Mouse (Mus musculus): ENCODE measurements around the gene Gabpb1. TPM values are rescaled to one million over a fixed set of nuclear protein-coding genes. Genes with fewer than 3 reads are reported as not detected.
A peak's percentile ranks its signal among the peaks of the same experiment; 100 is the strongest.

The Gabpb1 gene
- polyA plus RNA-seq, 1 experiment from 2014 or later = 28.5 TPM

GRCm38 (mm10) chr2:126675169-126676121 lies 692 bp downstream of the Gabpb1 start:
- DNase-seq = peak; percentile 80
- Histone ChIP-seq H3K4me2 (peak overlapping the region; percentile 87), H3K36me3 (no peaks in the 10 kb centered on the region; the same call in 1 of the 2 replicates), H3K27me3 (no peaks in the 10 kb centered on the region), H3K9me3 (replicated peaks) (no peaks in the 10 kb centered on the region), H3K4me1 (replicated peaks) (peaks cover 40% of the 10 kb centered on the region), H3K9ac (peak overlapping the region; percentile 98), H3K4me3 (replicated peaks) (peak overlapping the region; percentile 98), H3K27ac (peak overlapping the region; percentile 95)
- peak; percentile 84 for ATAC-seq (ENCODE audit: low read depth)
- WGBS (ENCODE audit: insufficient replicate concordance) = under 1% methylated on average over 99 of the region's 99 CpGs

DNA sequence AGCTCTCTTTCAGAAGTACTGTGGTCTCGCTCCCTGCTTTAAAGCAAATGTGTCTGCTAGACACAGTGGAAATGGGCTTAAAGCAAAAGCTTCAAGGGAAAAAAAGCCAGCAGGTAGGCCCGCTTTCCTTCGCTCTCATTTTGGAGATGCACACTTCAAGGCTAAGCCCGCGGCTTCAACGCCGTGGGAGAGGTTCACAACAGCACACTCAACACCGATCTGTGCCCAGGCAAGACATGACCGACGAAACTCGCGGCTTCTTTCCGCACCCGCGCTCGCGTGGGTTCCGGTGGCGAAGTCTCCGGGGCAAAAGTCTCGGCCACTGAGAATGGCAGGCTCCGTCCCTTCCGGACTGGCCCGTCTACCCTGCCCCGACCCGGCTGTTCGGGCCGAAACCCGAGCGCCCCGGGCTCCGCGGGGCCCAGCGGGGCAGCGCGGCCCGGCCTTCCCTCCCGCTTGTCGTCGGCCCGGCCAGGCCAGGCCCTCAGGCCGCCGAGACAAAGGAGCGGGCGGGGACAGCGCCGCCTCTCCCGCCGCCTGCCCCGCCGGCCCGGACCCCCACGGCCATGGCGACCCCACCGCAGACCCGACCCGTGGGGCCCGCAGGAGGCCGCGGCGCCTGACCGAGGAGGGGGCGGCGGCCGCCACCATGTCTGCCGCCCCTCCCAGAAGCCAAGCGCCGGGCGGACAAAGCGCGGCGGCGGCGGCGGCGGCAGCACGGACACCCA lies 1.5 kb downstream of the Gabpb1 start:
- ATAC-seq (ENCODE audit: low read depth) (peak; percentile 66), DNase-seq (peak; percentile 49)
- WGBS (ENCODE audit: insufficient replicate concordance) = under 1% methylated on average over 74 of the region's 77 CpGs
- Histone ChIP-seq H3K4me1 (replicated peaks) (peaks cover 40% of the 10 kb centered on the region), H3K4me3 (replicated peaks) (peak overlapping the region; percentile 98), H3K4me2 (peak overlapping the region; percentile 87), H3K9me3 (replicated peaks) (no peaks in the 10 kb centered on the region), H3K27me3 (no peaks in the 10 kb centered on the region), H3K27ac (peak overlapping the region; percentile 95), H3K36me3 (no peaks in the 10 kb centered on the region; the same call in 1 of the 2 replicates), H3K9ac (peak overlapping the region; percentile 98)

GRCm38 (mm10) chr2:126673317-126674242 lies 2.6 kb downstream of the Gabpb1 start:
- H3K36me3 ChIP-seq = no peaks in the 10 kb centered on the region
- ATAC-seq (ENCODE audit: low read depth) = no peak
- H3K4me3 ChIP-seq (replicated peaks) = peak overlapping the region; percentile 98
- DNase-seq = no peak
- WGBS (ENCODE audit: insufficient replicate concordance) = 23% methylated on average over 13 of the region's 13 CpGs
- no peaks in the 10 kb centered on the region for H3K9me3 ChIP-seq (replicated peaks)
- H3K27me3 ChIP-seq = no peaks in the 10 kb centered on the region
- H3K9ac ChIP-seq = peak overlapping the region; percentile 98
- peaks cover 43% of the 10 kb centered on the region for H3K4me1 ChIP-seq (replicated peaks)
- H3K4me2 ChIP-seq = peak overlapping the region; percentile 87
- H3K27ac ChIP-seq = peak overlapping the region; percentile 95

DNA sequence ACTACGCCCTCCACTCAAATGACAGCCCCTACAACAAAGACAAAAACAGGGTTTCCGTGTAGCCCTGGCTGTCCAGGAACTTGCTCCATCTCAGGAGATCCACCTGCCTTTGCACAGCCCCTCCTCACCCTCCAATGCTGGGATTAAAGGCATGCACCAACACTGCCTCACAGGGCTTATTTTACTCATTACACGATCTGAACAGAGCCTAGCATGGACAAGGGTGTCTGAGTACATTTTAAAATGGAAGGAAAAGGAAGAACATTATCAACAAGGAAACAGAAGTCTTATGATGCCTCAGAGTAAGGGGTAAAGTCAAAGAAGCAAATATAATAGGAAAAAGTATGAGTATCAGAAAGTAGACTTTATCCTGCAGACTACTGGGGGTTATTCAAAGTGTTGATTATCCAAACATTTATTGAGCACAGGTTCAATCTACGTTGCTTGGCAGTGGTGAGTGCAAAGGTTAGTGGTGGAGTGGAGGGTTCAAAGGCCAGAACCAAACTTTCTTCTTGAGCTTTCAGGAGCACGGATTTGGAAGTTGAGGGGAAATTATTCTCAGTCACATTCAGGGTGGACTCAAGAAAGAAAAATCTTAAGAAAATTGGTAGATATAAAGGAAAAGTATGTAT lies 7.4 kb downstream of the Gabpb1 start:
- ATAC-seq (ENCODE audit: low read depth) = no peak
- WGBS (ENCODE audit: insufficient replicate concordance) = 72% methylated on average over 5 of the region's 5 CpGs

GRCm38 (mm10) chr2:126665984-126666383 lies 10.2 kb downstream of the Gabpb1 start:
- no peak overlapping the region for H3K27ac ChIP-seq
- H3K4me3 ChIP-seq (replicated peaks) = no peak overlapping the region
- no peak overlapping the region for H3K4me2 ChIP-seq
- DNase-seq (no peak), ATAC-seq (ENCODE audit: low read depth) (no peak)
- H3K27me3 ChIP-seq = no peaks in the 10 kb centered on the region
- H3K4me1 ChIP-seq (replicated peaks) = peaks cover 15% of the 10 kb centered on the region
- no peaks in the 10 kb centered on the region for H3K36me3 ChIP-seq
- no peak overlapping the region for H3K9ac ChIP-seq
- H3K9me3 ChIP-seq (replicated peaks) = no peaks in the 10 kb centered on the region
- 62% methylated on average over 3 of the region's 3 CpGs for WGBS (ENCODE audit: insufficient replicate concordance)

More for the DNA sequence above, 7.4 kb downstream of the Gabpb1 start:
- Histone ChIP-seq H3K9me3 (replicated peaks) (no peaks in the 10 kb centered on the region), H3K9ac (no peak overlapping the region), H3K4me2 (no peak overlapping the region), H3K4me3 (replicated peaks) (no peak overlapping the region), H3K27ac (no peak overlapping the region), H3K36me3 (no peaks in the 10 kb centered on the region), H3K27me3 (no peaks in the 10 kb centered on the region), H3K4me1 (replicated peaks) (peaks cover 34% of the 10 kb centered on the region)
- no peak for DNase-seq

- no peak for ATAC-seq (ENCODE audit: low read depth)
- no peak overlapping the region for H3K4me3 ChIP-seq (replicated peaks)
- peaks cover 11% of the 10 kb centered on the region; the same call in 1 of the 2 replicates for H3K4me1 ChIP-seq (replicated peaks)
- H3K9me3 ChIP-seq (replicated peaks) = no peaks in the 10 kb centered on the region
- 38% methylated on average over 4 of the region's 4 CpGs for WGBS (ENCODE audit: insufficient replicate concordance)
- no peak for DNase-seq
- H3K9ac ChIP-seq = no peak overlapping the region
- H3K36me3 ChIP-seq = no peaks in the 10 kb centered on the region
- H3K27me3 ChIP-seq = no peaks in the 10 kb centered on the region
- no peak overlapping the region for H3K4me2 ChIP-seq
- no peak overlapping the region for H3K27ac ChIP-seq
Observed at GRCm38 (mm10) chr2:126663481-126663880, 12.7 kb downstream of the Gabpb1 start.

DNA sequence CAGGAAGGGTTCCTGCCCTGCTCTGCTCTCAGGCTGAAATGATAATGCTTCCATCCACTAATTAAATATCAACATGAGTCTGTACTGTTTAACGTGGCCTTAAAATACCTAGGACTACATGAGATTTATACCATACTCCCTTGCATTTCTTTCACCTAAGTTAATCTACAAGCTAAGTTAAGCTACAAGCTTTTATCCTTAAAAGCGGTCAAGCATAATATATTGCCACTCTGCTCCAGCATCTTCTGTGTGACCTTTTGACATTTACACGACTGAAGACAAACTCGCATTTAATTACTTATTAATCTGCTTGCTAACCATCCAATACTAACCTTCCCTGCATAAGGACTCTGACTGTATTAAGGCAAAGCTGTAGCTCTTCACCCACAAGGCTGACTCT lies 23.2 kb downstream of the Gabpb1 start:
- DNase-seq = no peak
- H3K36me3 ChIP-seq = peaks cover 49% of the 10 kb centered on the region
- WGBS (ENCODE audit: insufficient replicate concordance) = 84% methylated on average over 4 of the region's 4 CpGs

DNA sequence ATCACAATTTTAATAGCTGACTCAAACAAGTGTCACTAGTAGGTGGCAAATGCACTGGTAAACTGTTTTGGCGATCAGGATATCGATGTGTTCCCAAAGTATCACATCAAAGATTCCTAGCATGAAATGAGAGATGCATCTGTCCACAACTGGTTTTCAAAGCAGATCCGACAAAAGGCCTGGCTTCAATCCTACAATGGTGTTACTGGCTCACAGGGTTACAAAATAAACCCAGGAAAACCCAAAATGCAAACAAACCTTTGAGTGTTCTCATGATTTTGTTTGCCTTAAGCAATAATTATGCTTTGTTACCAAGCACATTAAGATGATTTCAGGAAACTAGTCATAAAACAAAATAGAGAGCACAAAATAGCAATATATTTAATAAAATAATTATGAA lies 28.4 kb downstream of the Gabpb1 start:
- no peak overlapping the region for H3K9ac ChIP-seq
- peaks cover 64% of the 10 kb centered on the region for H3K36me3 ChIP-seq
- no peak overlapping the region for H3K4me2 ChIP-seq
- H3K4me3 ChIP-seq (replicated peaks) = no peak overlapping the region
- H3K4me1 ChIP-seq (replicated peaks) = no peaks in the 10 kb centered on the region
- no peaks in the 10 kb centered on the region for H3K27me3 ChIP-seq
- DNase-seq (no peak), ATAC-seq (ENCODE audit: low read depth) (no peak)
- WGBS (ENCODE audit: insufficient replicate concordance) = 86% methylated on average over 3 of the region's 3 CpGs
- no peak overlapping the region for H3K27ac ChIP-seq
- H3K9me3 ChIP-seq (replicated peaks) = no peaks in the 10 kb centered on the region

More for the DNA sequence above, 23.2 kb downstream of the Gabpb1 start:
- no peak overlapping the region for H3K9ac ChIP-seq
- H3K27me3 ChIP-seq = no peaks in the 10 kb centered on the region
- no peaks in the 10 kb centered on the region for H3K9me3 ChIP-seq (replicated peaks)
- ATAC-seq (ENCODE audit: low read depth) = no peak
- no peak overlapping the region for H3K27ac ChIP-seq
- H3K4me1 ChIP-seq (replicated peaks) = no peaks in the 10 kb centered on the region
- H3K4me2 ChIP-seq = no peak overlapping the region
- no peak overlapping the region for H3K4me3 ChIP-seq (replicated peaks)

DNA sequence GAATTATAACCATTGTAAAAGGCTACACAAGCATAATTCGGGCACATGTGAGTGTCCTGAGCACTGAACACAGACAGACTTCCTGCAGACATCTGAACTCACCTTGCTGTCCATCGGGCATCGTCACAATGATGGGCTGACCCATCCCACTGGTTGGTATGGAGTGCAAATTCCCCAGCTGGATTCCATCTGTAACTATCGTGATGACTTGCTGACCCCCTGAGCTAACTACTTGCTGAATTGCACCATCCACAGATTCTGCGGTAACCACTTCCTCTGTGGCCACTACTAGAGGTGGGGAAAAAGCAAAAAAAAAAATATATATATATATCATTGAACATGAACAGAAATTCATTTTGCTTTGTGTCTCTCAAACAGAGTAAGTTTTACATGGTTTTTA lies 29.7 kb downstream of the Gabpb1 start:
- ATAC-seq (ENCODE audit: low read depth) = no peak
- H3K36me3 ChIP-seq = peaks cover 63% of the 10 kb centered on the region
- H3K4me2 ChIP-seq = no peak overlapping the region
- H3K9ac ChIP-seq = no peak overlapping the region
- no peak for DNase-seq
- WGBS (ENCODE audit: insufficient replicate concordance) = 73% methylated on average over 5 of the region's 5 CpGs
- no peaks in the 10 kb centered on the region for H3K4me1 ChIP-seq (replicated peaks)
- no peaks in the 10 kb centered on the region for H3K27me3 ChIP-seq
- H3K27ac ChIP-seq = no peak overlapping the region
- no peak overlapping the region for H3K4me3 ChIP-seq (replicated peaks)
- H3K9me3 ChIP-seq (replicated peaks) = no peaks in the 10 kb centered on the region

GRCm38 (mm10) chr2:126644768-126645167 lies 31.4 kb downstream of the Gabpb1 start:
- H3K4me1 ChIP-seq (replicated peaks) = no peaks in the 10 kb centered on the region
- no peak overlapping the region for H3K9ac ChIP-seq
- no peak for ATAC-seq (ENCODE audit: low read depth)
- H3K4me2 ChIP-seq = no peak overlapping the region
- H3K36me3 ChIP-seq = peaks cover 71% of the 10 kb centered on the region
- no peak for DNase-seq
- H3K9me3 ChIP-seq (replicated peaks) = no peaks in the 10 kb centered on the region; the same call in 1 of the 2 replicates
- H3K4me3 ChIP-seq (replicated peaks) = no peak overlapping the region
- H3K27me3 ChIP-seq = no peaks in the 10 kb centered on the region
- H3K27ac ChIP-seq = no peak overlapping the region
- WGBS (ENCODE audit: insufficient replicate concordance) = 93% methylated on average over 1 of the region's 1 CpGs

Measured in liver, embryonic 13.5 days (tissue).